In genomic region chr4:148513021-148513559, GRCm38 (mm10) we compare ENCODE assay signal across 11 mouse cellular contexts. TPM values are rescaled to one million over a fixed set of nuclear protein-coding genes. Genes with fewer than 3 reads are reported as not detected.
DNase-seq lines count a peak whose midpoint lies in the region; ATAC-seq and TF ChIP-seq lines count a peak whose summit lies in the region.
"Had no signal": no experiment of that assay in that cellular context is flagged by ENCODE, and none has a peak within 500 bp of the region (broad histone marks: within the 10 kb centered on the region; RNA-seq: fewer than 3 reads in every experiment).

No protein-coding gene starts in this region.

- CTCF ChIA-PET in Patski (lab: Charles Lee): interaction anchor here (0.9 to 1.6 kb wide), 4 partner anchors 8 to 66 kb away, joined by 3 to 5 read pairs (median 4); no protein-coding TSS in a partner anchor

- TF ChIP-seq POLR2A in embryonic fibroblast, embryonic 13.5 days (IDR thresholded peaks at IDR 0.05; ENCODE audit: low read depth, low read length): no peak

- peaks cover 28% of the 10 kb centered on the region for H3K4me1 ChIP-seq in embryonic fibroblast, embryonic 13.5 days (ENCODE audit: control insufficient read depth, insufficient read depth, low read length)
- H3K4me1 ChIP-seq: intestine, embryonic 15.5 days had no signal

- POLR2A ChIA-PET in Patski (lab: Charles Lee): no interaction called here

- DNase-seq in layer of hippocampus, adult 11-12 months (ENCODE audit: low spot score): peak; percentile 25
- no peak for DNase-seq in layer of hippocampus, postnatal 25 days (ENCODE audit: extremely low spot score in 1 of 2, low spot score in 1 of 2)
- peak; percentile 59 for DNase-seq in Patski (ENCODE audit: low read depth, low spot score)
- peak; percentile 57 for DNase-seq in lung, postnatal 10 days
- no peak for DNase-seq in ovary, postnatal 14 days (ENCODE audit: low spot score)
- no peak for DNase-seq in retina, embryonic 14.5 days (ENCODE audit: low spot score)
- DNase-seq: cerebellum, adult 11 months had no signal

- ATAC-seq in Patski: peak; percentile 55
- ATAC-seq: intestine, embryonic 15.5 days had no signal

- no peaks in the 10 kb centered on the region for H3K27me3 ChIP-seq in Patski
- H3K27me3 ChIP-seq: intestine, embryonic 15.5 days had no signal

- H3K27ac ChIP-seq in embryonic fibroblast, embryonic 13.5 days (ENCODE audit: insufficient read depth, low read length): peak overlapping the region; percentile 67
- H3K27ac ChIP-seq: intestine, embryonic 15.5 days; liver, embryonic 14.5 days had no signal

- H3K4me3 ChIP-seq in embryonic fibroblast, embryonic 13.5 days (ENCODE audit: insufficient read depth, low read length): no peak overlapping the region
- H3K4me3 ChIP-seq: intestine, embryonic 15.5 days had no signal

- TF ChIP-seq CTCF in Patski (IDR thresholded peaks at IDR 0.05): no peak
- no peak for TF ChIP-seq CTCF in embryonic fibroblast, embryonic 13.5 days (IDR thresholded peaks at IDR 0.05; ENCODE audit: borderline replicate concordance, insufficient read depth, low read length)

- in situ Hi-C loops in Patski (cut with MboI; ENCODE audit: low pct_unique_long_range_greater_than_20kb): no loop called here

RNA-seq across cellular contexts. Expression of gene Angptl7, which starts 12.8 kb away (rescaled TPM):
- total RNA-seq in layer of hippocampus, postnatal 25 days (2021): under 1 TPM; 0.27 to 0.45 TPM
- 0.13 TPM for polyA plus RNA-seq in Patski (2021)
- 2.3 and 3.2 TPM in 2 replicates for polyA plus RNA-seq in embryonic fibroblast, embryonic 13.5 days (2011; ENCODE audit: insufficient read length, low read depth, missing spikeins)
- total RNA-seq: neutrophil, adult 5-6 weeks had no signal

RNA-seq across cellular contexts. Expression of gene Exosc10, which starts 45.1 kb away (rescaled TPM):
- total RNA-seq in layer of hippocampus, postnatal 25 days (2021): 10 to 100 TPM; 45.2 to 50.8 TPM
- polyA plus RNA-seq in Patski (2021): 54.2 TPM
- 50.4 and 50.7 TPM in 2 replicates for polyA plus RNA-seq in embryonic fibroblast, embryonic 13.5 days (2011; ENCODE audit: insufficient read length, low read depth, missing spikeins)

Comparison
In these comparisons a context has a peak if more than half of its experiments do, and no peak if none do; other contexts are left out.
1. DNase-seq: peak in layer of hippocampus, adult 11-12 months (single experiment), Patski (single experiment) and lung, postnatal 10 days (single experiment); none in layer of hippocampus, postnatal 25 days (0 of 2), ovary, postnatal 14 days (single experiment) and retina, embryonic 14.5 days (single experiment).